Mouse (Mus musculus) heart, postnatal 4 days (tissue): ENCODE data around the gene Gm20909. TPM values are rescaled to one million over a fixed set of nuclear protein-coding genes. Genes with fewer than 3 reads are reported as not detected.
"Not testable (repeated sequence)": the region's sequence is repeated elsewhere in the genome, so short reads cannot be mapped to it uniquely, and the experiment has no call there.

Source experiments
- DNase-seq: peaks from one replicate; pipeline ENCODE4 v3.0.0; 2021
- total RNA-seq, 2 experiments: library from RNA; stranded (reverse); gene quantifications; 2 replicates each; pipeline ENCODE4 v1.2.3; 2021

Gm20909 gene
- total RNA-seq = not detected

- DNase-seq = not testable (repeated sequence)
Measured at GRCm38 (mm10) chrY:21164270-21164669, at the start of gene Gm20909. TSS of gene Gm20909 (plus strand) at chrY:21164570.

Other genes with a start within 250 kb of the Gm20909 start
- gene Gm29866, start 170.9 kb upstream of the Gm20909 start, total RNA-seq = not detected
- not detected for gene Gm20865, start 77.0 kb downstream of the Gm20909 start, total RNA-seq